Mouse (Mus musculus) midbrain, embryonic 11.5 days (tissue): ENCODE data around the gene Gm21094. TPM values are rescaled to one million over a fixed set of nuclear protein-coding genes. Genes with fewer than 3 reads are reported as not detected.
"Not testable (repeated sequence)": the region's sequence is repeated elsewhere in the genome, so short reads cannot be mapped to it uniquely, and the experiment has no call there.

Source experiments
- ATAC-seq: fragments of 200-750 bp; cut with Nextera tagmentation; 2 replicates; pipeline ENCODE4 v1.8.0; 2017; ENCODE audit warnings: moderate TSS enrichment, moderate library complexity; ENCODE audit not compliant: low FRiP score
- DNase-seq: peaks from one replicate; pipeline ENCODE4 v3.0.0; 2015; ENCODE audit warnings: low spot score; ENCODE audit errors: missing footprints
- H3K27ac ChIP-seq: fragments of 300-500 bp; sonication (generic); 2 replicates; pipeline ENCODE4 v1.5.1; 2014; ENCODE audit warnings: low read depth, low read length
- H3K27me3 ChIP-seq: fragments of 300-500 bp; sonication (generic); 2 replicates; pipeline ENCODE4 v1.6.1; 2014; ENCODE audit warnings: mild to moderate bottlenecking, low read length, moderate library complexity, mixed read lengths; ENCODE audit not compliant: control insufficient read depth, insufficient read depth
- H3K36me3 ChIP-seq: fragments of 300-500 bp; sonication (generic); 2 replicates; pipeline ENCODE4 v1.6.1; 2014; ENCODE audit warnings: mild to moderate bottlenecking, low read length, moderate library complexity, mixed read lengths; ENCODE audit not compliant: control insufficient read depth, insufficient read depth
- H3K4me1 ChIP-seq: fragments of 300-500 bp; sonication (generic); 2 replicates; pipeline ENCODE4 v1.6.1; 2014; ENCODE audit warnings: low read length; ENCODE audit not compliant: control insufficient read depth, insufficient read depth
- H3K4me2 ChIP-seq: fragments of 300-500 bp; sonication (generic); 2 replicates; pipeline ENCODE4 v1.6.1; 2014; ENCODE audit warnings: mild to moderate bottlenecking, moderate library complexity
- H3K4me3 ChIP-seq: fragments of 300-500 bp; sonication (generic); 2 replicates; pipeline ENCODE4 v1.5.1; 2014; ENCODE audit warnings: low read depth, low read length
- H3K9ac ChIP-seq: fragments of 300-500 bp; sonication (generic); 2 replicates; pipeline ENCODE4 v1.6.1; 2014; ENCODE audit warnings: low read length
- H3K9me3 ChIP-seq: fragments of 300-500 bp; sonication (generic); 2 replicates; pipeline ENCODE4 v1.6.1; 2016; ENCODE audit warnings: low read length; ENCODE audit not compliant: control insufficient read depth
- WGBS: fragments of 180-500 bp; shearing (Covaris S2); extraction: QIAGEN DNeasy Blood & Tissue Kit; methylation state at CpG from one replicate; pipeline ENCODE4 v1.1.7; 2014; 5-methylcytosine and 5-hydroxymethylcytosine counted together
- polyA plus RNA-seq: library from polyadenylated mRNA; unstranded; fragments of >200 nt; fragmentation: Nextera tagmentation; extraction: Ambion mirVana; gene quantifications from 2 replicates; pipeline ENCODE4 v1.2.1, GENCODE M21; 2014

Gene Gm21094
- polyA plus RNA-seq: not detected in 2 replicates

GRCm38 (mm10) chrY:32620343-32620742 is at the start of gene Gm21094:
TSS of gene Gm21094 (minus strand) at chrY:32620443.
- H3K36me3 ChIP-seq, DNase-seq, H3K4me1 ChIP-seq, H3K4me3 ChIP-seq, H3K9me3 ChIP-seq, H3K4me2 ChIP-seq, ATAC-seq, H3K27ac ChIP-seq, H3K9ac ChIP-seq, H3K27me3 ChIP-seq: not testable (repeated sequence)
- no CpG with 5 or more reads among the region's 8 CpGs for WGBS
